Mouse (Mus musculus): Measurements from ENCODE around the gene Fbln5. TPM values are rescaled to one million over a fixed set of nuclear protein-coding genes. Genes with fewer than 3 reads are reported as not detected.

Fbln5 gene
- total RNA-seq, 1 experiment = 0.76 TPM

- H3K27ac ChIP-seq (ENCODE audit: insufficient read depth, low read depth, low read length, poor library complexity, severe bottlenecking) = no peak overlapping the region
- TF ChIP-seq HCFC1 (IDR thresholded peaks at IDR 0.05; ENCODE audit: borderline replicate concordance, insufficient read depth, low read length) = no peak
- no peak for TF ChIP-seq ZNF384 (IDR thresholded peaks at IDR 0.05; ENCODE audit: low read depth, low read length)
- no peak for TF ChIP-seq MAFK (IDR thresholded peaks at IDR 0.05; ENCODE audit: insufficient read depth, low read depth, low read length)
- no peak for TF ChIP-seq CHD2 (IDR thresholded peaks at IDR 0.05; ENCODE audit: low read depth, low read length)
- no peak for TF ChIP-seq ZC3H11A (IDR thresholded peaks at IDR 0.05; ENCODE audit: borderline replicate concordance, low read depth, low read length)
- H3K36me3 ChIP-seq (ENCODE audit: control insufficient read depth, insufficient read depth, low read length, poor library complexity, severe bottlenecking) = no peaks in the 10 kb centered on the region
- no peaks in the 10 kb centered on the region for H3K9me3 ChIP-seq (ENCODE audit: control insufficient read depth, insufficient read depth, low read depth, low read length)
- in situ Hi-C loops (cut with MboI; ENCODE audit: low sequenced_read_pairs in 2 of 2, unreplicated experiment in 2 of 2) = no loop called here
- no peak overlapping the region for H3K9ac ChIP-seq (ENCODE audit: insufficient read depth, low read depth, low read length, poor library complexity, severe bottlenecking)
- no peak for DNase-seq (ENCODE audit: low read depth, low spot score)
- no peak overlapping the region for H3K4me3 ChIP-seq (ENCODE audit: insufficient read depth in 1 of 2, low read depth in 1 of 2, low read length in 2 of 2, poor library complexity in 1 of 2, severe bottlenecking in 1 of 2)
- H3K4me1 ChIP-seq (ENCODE audit: control insufficient read depth in 2 of 2, insufficient read depth in 2 of 2, low read length in 2 of 2, poor library complexity in 1 of 2) = peaks cover 2 to 4% of the 10 kb centered on the region in 2 experiments; a peak in 2 of 4 replicates
Observed at GRCm38 (mm10) chr12:101831221-101831620, 12.4 kb upstream of the Fbln5 start.

DNA sequence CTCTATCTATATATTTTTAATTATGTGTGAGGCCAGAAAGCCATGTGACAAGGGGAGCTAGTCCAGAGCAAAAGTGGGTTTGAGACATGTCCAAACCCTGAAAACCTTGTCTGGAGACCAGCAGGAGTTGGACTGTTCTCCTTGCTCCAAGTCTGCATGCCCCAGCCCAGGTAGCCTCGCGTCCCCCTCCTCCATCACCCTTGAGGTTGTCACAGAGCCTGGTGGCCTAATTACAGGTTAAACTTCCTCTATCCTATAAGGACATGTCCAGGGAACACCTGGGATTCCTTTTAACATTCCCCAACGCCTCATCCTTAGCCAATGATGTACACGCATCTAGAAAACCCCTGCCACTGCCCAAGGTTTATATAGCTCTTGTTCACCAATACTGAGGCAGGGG lies 4.3 kb upstream of the Fbln5 start:
- Histone ChIP-seq H3K27ac (ENCODE audit: insufficient read depth, low read depth, low read length, poor library complexity, severe bottlenecking) (no peak overlapping the region), H3K4me3 (ENCODE audit: insufficient read depth in 1 of 2, low read depth in 1 of 2, low read length in 2 of 2, poor library complexity in 1 of 2, severe bottlenecking in 1 of 2) (no peak overlapping the region), H3K36me3 (ENCODE audit: control insufficient read depth, insufficient read depth, low read length, poor library complexity, severe bottlenecking) (no peaks in the 10 kb centered on the region), H3K9ac (ENCODE audit: insufficient read depth, low read depth, low read length, poor library complexity, severe bottlenecking) (no peak overlapping the region), H3K9me3 (ENCODE audit: control insufficient read depth, insufficient read depth, low read depth, low read length) (no peaks in the 10 kb centered on the region), H3K4me1 (ENCODE audit: control insufficient read depth in 2 of 2, insufficient read depth in 2 of 2, low read length in 2 of 2, poor library complexity in 1 of 2) (peaks cover 0 to 3% of the 10 kb centered on the region in 2 experiments; a peak in 1 of 4 replicates)
- in situ Hi-C loops (cut with MboI; ENCODE audit: low sequenced_read_pairs in 2 of 2, unreplicated experiment in 2 of 2) = no loop called here
- no peak for TF ChIP-seq ZNF384 (IDR thresholded peaks at IDR 0.05; ENCODE audit: low read depth, low read length)
- TF ChIP-seq HCFC1 (IDR thresholded peaks at IDR 0.05; ENCODE audit: borderline replicate concordance, insufficient read depth, low read length) = no peak
- TF ChIP-seq MAFK (IDR thresholded peaks at IDR 0.05; ENCODE audit: insufficient read depth, low read depth, low read length) = no peak
- no peak for TF ChIP-seq CHD2 (IDR thresholded peaks at IDR 0.05; ENCODE audit: low read depth, low read length)
- TF ChIP-seq ZC3H11A (IDR thresholded peaks at IDR 0.05; ENCODE audit: borderline replicate concordance, low read depth, low read length) = no peak
- no peak for DNase-seq (ENCODE audit: low read depth, low spot score)

GRCm38 (mm10) chr12:101821596-101821995 lies 2.7 kb upstream of the Fbln5 start:
- no peaks in the 10 kb centered on the region for H3K9me3 ChIP-seq (ENCODE audit: control insufficient read depth, insufficient read depth, low read depth, low read length)
- TF ChIP-seq MAFK (IDR thresholded peaks at IDR 0.05; ENCODE audit: insufficient read depth, low read depth, low read length) (no peak), HCFC1 (IDR thresholded peaks at IDR 0.05; ENCODE audit: borderline replicate concordance, insufficient read depth, low read length) (no peak), ZC3H11A (IDR thresholded peaks at IDR 0.05; ENCODE audit: borderline replicate concordance, low read depth, low read length) (no peak), ZNF384 (IDR thresholded peaks at IDR 0.05; ENCODE audit: low read depth, low read length) (no peak), CHD2 (IDR thresholded peaks at IDR 0.05; ENCODE audit: low read depth, low read length) (no peak)
- no peak overlapping the region for H3K27ac ChIP-seq (ENCODE audit: insufficient read depth, low read depth, low read length, poor library complexity, severe bottlenecking)
- H3K4me1 ChIP-seq (ENCODE audit: control insufficient read depth in 2 of 2, insufficient read depth in 2 of 2, low read length in 2 of 2, poor library complexity in 1 of 2) = peaks cover 0 to 3% of the 10 kb centered on the region in 2 experiments; a peak in 1 of 4 replicates
- H3K36me3 ChIP-seq (ENCODE audit: control insufficient read depth, insufficient read depth, low read length, poor library complexity, severe bottlenecking) = no peaks in the 10 kb centered on the region
- no peak for DNase-seq (ENCODE audit: low read depth, low spot score)
- H3K4me3 ChIP-seq (ENCODE audit: insufficient read depth in 1 of 2, low read depth in 1 of 2, low read length in 2 of 2, poor library complexity in 1 of 2, severe bottlenecking in 1 of 2) = no peak overlapping the region
- in situ Hi-C loops (cut with MboI; ENCODE audit: low sequenced_read_pairs in 2 of 2, unreplicated experiment in 2 of 2) = no loop called here
- H3K9ac ChIP-seq (ENCODE audit: insufficient read depth, low read depth, low read length, poor library complexity, severe bottlenecking) = no peak overlapping the region

- TF ChIP-seq MAFK (IDR thresholded peaks at IDR 0.05; ENCODE audit: insufficient read depth, low read depth, low read length) (no peak), ZC3H11A (IDR thresholded peaks at IDR 0.05; ENCODE audit: borderline replicate concordance, low read depth, low read length) (no peak), ZNF384 (IDR thresholded peaks at IDR 0.05; ENCODE audit: low read depth, low read length) (no peak), CHD2 (IDR thresholded peaks at IDR 0.05; ENCODE audit: low read depth, low read length) (no peak), HCFC1 (IDR thresholded peaks at IDR 0.05; ENCODE audit: borderline replicate concordance, insufficient read depth, low read length) (no peak)
- Histone ChIP-seq H3K4me3 (ENCODE audit: insufficient read depth in 1 of 2, low read depth in 1 of 2, low read length in 2 of 2, poor library complexity in 1 of 2, severe bottlenecking in 1 of 2) (peak overlapping the region in 1 of 2 experiments; percentile 52; a peak in 2 of 4 replicates), H3K4me1 (ENCODE audit: control insufficient read depth in 2 of 2, insufficient read depth in 2 of 2, low read length in 2 of 2, poor library complexity in 1 of 2) (peaks cover 0 to 3% of the 10 kb centered on the region in 2 experiments; a peak in 1 of 4 replicates), H3K9ac (ENCODE audit: insufficient read depth, low read depth, low read length, poor library complexity, severe bottlenecking) (no peak overlapping the region), H3K36me3 (ENCODE audit: control insufficient read depth, insufficient read depth, low read length, poor library complexity, severe bottlenecking) (no peaks in the 10 kb centered on the region), H3K9me3 (ENCODE audit: control insufficient read depth, insufficient read depth, low read depth, low read length) (no peaks in the 10 kb centered on the region), H3K27ac (ENCODE audit: insufficient read depth, low read depth, low read length, poor library complexity, severe bottlenecking) (no peak overlapping the region)
- DNase-seq (ENCODE audit: low read depth, low spot score) = no peak
- in situ Hi-C loops (cut with MboI; ENCODE audit: low sequenced_read_pairs in 2 of 2, unreplicated experiment in 2 of 2) = no loop called here
Observed at GRCm38 (mm10) chr12:101819570-101819969, 715 bp upstream of the Fbln5 start.

GRCm38 (mm10) chr12:101818246-101818607 lies 628 bp downstream of the Fbln5 start:
- peak overlapping the region; percentile 50 to 52; a peak in 3 of 4 replicates for H3K4me3 ChIP-seq (ENCODE audit: insufficient read depth in 1 of 2, low read depth in 1 of 2, low read length in 2 of 2, poor library complexity in 1 of 2, severe bottlenecking in 1 of 2)
- H3K9ac ChIP-seq (ENCODE audit: insufficient read depth, low read depth, low read length, poor library complexity, severe bottlenecking) = no peak overlapping the region
- peaks cover 0 to 3% of the 10 kb centered on the region in 2 experiments; a peak in 1 of 4 replicates for H3K4me1 ChIP-seq (ENCODE audit: control insufficient read depth in 2 of 2, insufficient read depth in 2 of 2, low read length in 2 of 2, poor library complexity in 1 of 2)
- TF ChIP-seq HCFC1 (IDR thresholded peaks at IDR 0.05; ENCODE audit: borderline replicate concordance, insufficient read depth, low read length) = no peak
- no peak for TF ChIP-seq CHD2 (IDR thresholded peaks at IDR 0.05; ENCODE audit: low read depth, low read length)
- no peak for TF ChIP-seq ZNF384 (IDR thresholded peaks at IDR 0.05; ENCODE audit: low read depth, low read length)
- no peak for TF ChIP-seq MAFK (IDR thresholded peaks at IDR 0.05; ENCODE audit: insufficient read depth, low read depth, low read length)
- TF ChIP-seq ZC3H11A (IDR thresholded peaks at IDR 0.05; ENCODE audit: borderline replicate concordance, low read depth, low read length) = no peak
- in situ Hi-C loops (cut with MboI; ENCODE audit: low sequenced_read_pairs in 2 of 2, unreplicated experiment in 2 of 2) = no loop called here
- H3K27ac ChIP-seq (ENCODE audit: insufficient read depth, low read depth, low read length, poor library complexity, severe bottlenecking) = no peak overlapping the region
- H3K36me3 ChIP-seq (ENCODE audit: control insufficient read depth, insufficient read depth, low read length, poor library complexity, severe bottlenecking) = no peaks in the 10 kb centered on the region
- DNase-seq (ENCODE audit: low read depth, low spot score) = no peak
- H3K9me3 ChIP-seq (ENCODE audit: control insufficient read depth, insufficient read depth, low read depth, low read length) = no peaks in the 10 kb centered on the region

Data from ES-E14 (cell line).